Mouse (Mus musculus) embryonic facial prominence, embryonic 15.5 days (tissue): ENCODE results near the gene Meig1. TPM values are rescaled to one million over a fixed set of nuclear protein-coding genes. Genes with fewer than 3 reads are reported as not detected.

Source experiments
- polyA plus RNA-seq: library from polyadenylated mRNA; unstranded; fragments of >200 nt; fragmentation: Nextera tagmentation; extraction: Ambion mirVana; gene quantifications from 2 replicates; pipeline ENCODE4 v1.2.1, GENCODE M21; 2015

Gene Meig1
- polyA plus RNA-seq, 1 experiment from 2014 or later, result 54.5 TPM

Other genes starting within 250 kb of the Meig1 start
- gene Nmt2, start 138.4 kb downstream of the Meig1 start, polyA plus RNA-seq, result 35.7 and 38.6 TPM in 2 replicates
- 19.5 and 22.1 TPM in 2 replicates for gene Rpp38, start 90.0 kb downstream of the Meig1 start, polyA plus RNA-seq
- 3.5 and 3.8 TPM in 2 replicates for gene Acbd7, start 86.5 kb downstream of the Meig1 start, polyA plus RNA-seq
- 0.15 TPM in 1 of 2 replicates, not detected in the other for gene Olah, start 25.4 kb downstream of the Meig1 start, polyA plus RNA-seq
- gene Dclre1c, start 1.5 kb upstream of the Meig1 start, polyA plus RNA-seq, result 7.7 and 9.4 TPM in 2 replicates
- 11.4 and 12.1 TPM in 2 replicates for gene Suv39h2, start 52.4 kb upstream of the Meig1 start, polyA plus RNA-seq
- gene Gm45902, start 90.1 kb upstream of the Meig1 start, polyA plus RNA-seq, result 4.0 and 4.1 TPM in 2 replicates
- gene Hspa14, start 90.2 kb upstream of the Meig1 start, polyA plus RNA-seq, result 86.8 and 87.6 TPM in 2 replicates
- 0.15 and 0.20 TPM in 2 replicates for gene Cdnf, start 90.4 kb upstream of the Meig1 start, polyA plus RNA-seq
- 34.8 and 42.7 TPM in 2 replicates for gene Fam107b, start 147.8 kb upstream of the Meig1 start, polyA plus RNA-seq